Mouse (Mus musculus): ENCODE measurements around the gene Pitx3.

GRCm38 (mm10) chr19:46110214-46110613 is 37.9 kb downstream of the Pitx3 start:
- TF ChIP-seq CTCF (IDR thresholded peaks at IDR 0.05; ENCODE audit: control insufficient read depth, insufficient read depth, insufficient replicate concordance, low read depth, low read length) = no peak
- TF ChIP-seq POLR2A (IDR thresholded peaks at IDR 0.05; ENCODE audit: control insufficient read depth, low read depth, low read length) = no peak

All from testis, adult 2 months (tissue).